ENCODE assay signal across 8 mouse cellular contexts in genomic region chr5:7344145-7345010, GRCm38 (mm10). TPM values are rescaled to one million over a fixed set of nuclear protein-coding genes. Genes with fewer than 3 reads are reported as not detected.
DNase-seq lines count a peak whose midpoint lies in the region; ATAC-seq and TF ChIP-seq lines count a peak whose summit lies in the region.

Gene Zfp804b (minus strand): TSS chr5:7344756.

- H3K27ac ChIP-seq in intestine, embryonic 14.5 days (ENCODE audit: low read depth), result no peak within 1 kb of the TSS
- H3K27ac ChIP-seq in midbrain, embryonic 10.5 days (replicated peaks), result peak within 1 kb of the TSS; percentile 65
- H3K27ac ChIP-seq in small intestine, adult 2 months (ENCODE audit: insufficient read depth, low read depth, low read length), result no peak within 1 kb of the TSS

- H3K27me3 ChIP-seq in intestine, embryonic 14.5 days (replicated peaks; ENCODE audit: control insufficient read depth, insufficient read depth, low read length), result no peaks in the 10 kb centered on the region
- 0 out of 2 replicates have a peak, but pooled peaks cover 9% of the 10 kb centered on the region for H3K27me3 ChIP-seq in midbrain, embryonic 10.5 days (ENCODE audit: low read depth, poor library complexity, severe bottlenecking)
- no peaks in the 10 kb centered on the region for H3K27me3 ChIP-seq in small intestine, adult 2 months (ENCODE audit: control insufficient read depth, insufficient read depth, low read length)

- TF ChIP-seq POLR2A in small intestine, adult 2 months (IDR thresholded peaks at IDR 0.05; ENCODE audit: low read depth, low read length), result no peak

- no peak for TF ChIP-seq CTCF in small intestine, adult 2 months (IDR thresholded peaks at IDR 0.05; ENCODE audit: extremely low read depth, insufficient read length, insufficient replicate concordance, low read depth, low read length)

- no peaks in the 10 kb centered on the region for H3K4me1 ChIP-seq in intestine, embryonic 14.5 days (replicated peaks; ENCODE audit: control insufficient read depth, insufficient read depth, low read length)
- H3K4me1 ChIP-seq in midbrain, embryonic 10.5 days, result peaks cover 14% of the 10 kb centered on the region
- H3K4me1 ChIP-seq in small intestine, adult 2 months (ENCODE audit: control insufficient read depth, insufficient read depth, insufficient read length, low read length), result no peaks in the 10 kb centered on the region; the same call in 1 of the 2 replicates

- H3K9ac ChIP-seq in intestine, embryonic 14.5 days (ENCODE audit: low read length), result peak within 1 kb of the TSS; percentile 34

- H3K9me3 ChIP-seq in intestine, embryonic 14.5 days (ENCODE audit: control insufficient read depth, low read length), result no peaks in the 10 kb centered on the region
- no peaks in the 10 kb centered on the region for H3K9me3 ChIP-seq in midbrain, embryonic 10.5 days (replicated peaks)

- H3K4me3 ChIP-seq in intestine, embryonic 14.5 days (ENCODE audit: low read depth, low read length), result peak within 1 kb of the TSS; percentile 48
- peak within 1 kb of the TSS; percentile 75 for H3K4me3 ChIP-seq in midbrain, embryonic 10.5 days
- peak within 1 kb of the TSS; percentile 42 for H3K4me3 ChIP-seq in small intestine, adult 2 months (ENCODE audit: low read depth, low read length)

- peak; percentile 1 for DNase-seq in 3134 (ENCODE audit: extremely low read depth, insufficient read length, low spot score)
- peak; percentile 1 to 22 for DNase-seq in adrenal gland, postnatal 36 days
- DNase-seq in intestine, embryonic 14.5 days (ENCODE audit: low spot score), result peak; percentile 85
- peak; percentile 48 to 51 for DNase-seq in left cerebral cortex, postnatal 36 days (ENCODE audit: low spot score in 2 of 2)
- DNase-seq in midbrain, embryonic 10.5 days (ENCODE audit: low spot score), result peak; percentile 71
- DNase-seq in c-Kit-positive CD71-positive TER-119-positive erythroid progenitor cells, embryonic 14.5 days (ENCODE audit: low spot score), result no peak

- H3K4me2 ChIP-seq in intestine, embryonic 14.5 days (ENCODE audit: low read length), result peak within 1 kb of the TSS; percentile 80

- no peaks in the 10 kb centered on the region for H3K36me3 ChIP-seq in intestine, embryonic 14.5 days (ENCODE audit: control insufficient read depth, insufficient read depth, low read length)
- no peaks in the 10 kb centered on the region for H3K36me3 ChIP-seq in midbrain, embryonic 10.5 days
- H3K36me3 ChIP-seq in small intestine, adult 2 months (ENCODE audit: control insufficient read depth, insufficient read depth, low read length), result no peaks in the 10 kb centered on the region

- intact Hi-C loops in left cerebral cortex, postnatal 36 days (cut with DNase I), result no loop called here

- WGBS in intestine, embryonic 14.5 days, result under 1% methylated on average over 50 of the region's 50 CpGs
- WGBS in midbrain, embryonic 10.5 days, result under 1% methylated on average over 50 of the region's 50 CpGs
- 3% methylated on average over 50 of the region's 50 CpGs for WGBS in small intestine, adult 2 months

- ATAC-seq in frontal cortex, adult (ENCODE audit: low TSS enrichment), result peak; percentile 81
- peak; percentile 88 for ATAC-seq in intestine, embryonic 14.5 days (replicated peaks; ENCODE audit: low FRiP score, low TSS enrichment, low read depth)

RNA-seq across cellular contexts. Expression of gene Zfp804b, which starts in this region (rescaled TPM):
- total RNA-seq in adrenal gland, postnatal 36 days (2021), result not detected
- polyA plus RNA-seq in intestine, embryonic 14.5 days (2014; fragmentation: Nextera tagmentation; extraction: Ambion mirVana), result 0.05 and 0.24 TPM in 2 replicates
- 1 to 10 TPM; 2.2 to 3.0 TPM for total RNA-seq in left cerebral cortex, postnatal 36 days (2021)
- polyA plus RNA-seq in midbrain, embryonic 10.5 days (2016; fragmentation: Nextera tagmentation; extraction: Ambion mirVana), result 0.11 and 0.15 TPM in 2 replicates
- polyA plus RNA-seq in small intestine, adult 2 months (2012; rRNA removed), result not detected in 2 replicates

Comparison
In these comparisons a context has a peak if more than half of its experiments do, and no peak if none do; other contexts are left out.
1. Peak in DNase-seq in adrenal gland, postnatal 36 days; RNA of the gene not detected or under 1 TPM.
2. Peak in DNase-seq, ATAC-seq, H3K4me3 ChIP-seq, H3K9ac ChIP-seq and H3K4me2 ChIP-seq in intestine, embryonic 14.5 days; RNA of the gene not detected or under 1 TPM.
3. Peak in DNase-seq, H3K4me3 ChIP-seq and H3K27ac ChIP-seq in midbrain, embryonic 10.5 days; RNA of the gene not detected or under 1 TPM.